Mouse (Mus musculus) limb, embryonic 11.5 days (tissue): ENCODE measurements around the gene Mroh9. TPM values are rescaled to one million over a fixed set of nuclear protein-coding genes. Genes with fewer than 3 reads are reported as not detected.
A peak's percentile ranks its signal among the peaks of the same experiment; 100 is the strongest.

Experiments used
- ATAC-seq: fragments of 200-750 bp; cut with Nextera tagmentation; 2 replicates; pipeline ENCODE4 v1.8.0; 2017; ENCODE audit warnings: low read depth; ENCODE audit not compliant: insufficient number of reproducible peaks, low FRiP score, low TSS enrichment
- DNase-seq: peaks from one replicate; pipeline ENCODE4 v3.0.0-alpha.2; 2015; ENCODE audit warnings: low spot score
- H3K27ac ChIP-seq: fragments of 300-500 bp; sonication (generic); replicated peaks from 2 replicates; pipeline ENCODE4 v1.5.1; 2014; ENCODE audit warnings: low read depth, mild to moderate bottlenecking, low read length
- H3K27me3 ChIP-seq: fragments of 300-500 bp; sonication (generic); 2 replicates; pipeline ENCODE4 v1.6.1; 2014; ENCODE audit warnings: mild to moderate bottlenecking, low read length, mixed read lengths; ENCODE audit not compliant: control insufficient read depth, insufficient read depth
- H3K36me3 ChIP-seq: fragments of 300-500 bp; sonication (generic); 2 replicates; pipeline ENCODE4 v1.6.1; 2014; ENCODE audit warnings: mild to moderate bottlenecking, low read length, moderate library complexity, mixed read lengths; ENCODE audit not compliant: control insufficient read depth, insufficient read depth
- H3K4me1 ChIP-seq: fragments of 300-500 bp; sonication (generic); 2 replicates; pipeline ENCODE4 v1.6.1; 2014; ENCODE audit warnings: low read length, mixed read lengths; ENCODE audit not compliant: control insufficient read depth, insufficient read depth
- H3K4me2 ChIP-seq: fragments of 300-500 bp; sonication (generic); 2 replicates; pipeline ENCODE4 v1.6.1; 2014; ENCODE audit warnings: low read depth, mild to moderate bottlenecking, moderate library complexity; ENCODE audit not compliant: severe bottlenecking
- H3K4me3 ChIP-seq: fragments of 300-500 bp; sonication (generic); 2 replicates; pipeline ENCODE4 v1.5.1; 2014; ENCODE audit warnings: low read depth, low read length
- H3K9ac ChIP-seq: fragments of 300-500 bp; sonication (generic); 2 replicates; pipeline ENCODE4 v1.6.1; 2014; ENCODE audit warnings: mild to moderate bottlenecking, low read length
- H3K9me3 ChIP-seq: fragments of 300-500 bp; sonication (generic); 2 replicates; pipeline ENCODE4 v1.6.1; 2016; ENCODE audit warnings: low read length; ENCODE audit not compliant: control insufficient read depth
- WGBS: fragments of 180-500 bp; shearing (Covaris S2); extraction: QIAGEN DNeasy Blood & Tissue Kit; methylation state at CpG from one replicate; pipeline ENCODE4 v1.1.7; 2014; 5-methylcytosine and 5-hydroxymethylcytosine counted together
- polyA plus RNA-seq: library from polyadenylated mRNA; unstranded; fragments of >200 nt; fragmentation: Nextera tagmentation; extraction: Ambion mirVana; gene quantifications from 2 replicates; pipeline ENCODE4 v1.2.1, GENCODE M21; 2014

The Mroh9 gene
- polyA plus RNA-seq, 1 experiment from 2014 or later: not detected

DNA sequence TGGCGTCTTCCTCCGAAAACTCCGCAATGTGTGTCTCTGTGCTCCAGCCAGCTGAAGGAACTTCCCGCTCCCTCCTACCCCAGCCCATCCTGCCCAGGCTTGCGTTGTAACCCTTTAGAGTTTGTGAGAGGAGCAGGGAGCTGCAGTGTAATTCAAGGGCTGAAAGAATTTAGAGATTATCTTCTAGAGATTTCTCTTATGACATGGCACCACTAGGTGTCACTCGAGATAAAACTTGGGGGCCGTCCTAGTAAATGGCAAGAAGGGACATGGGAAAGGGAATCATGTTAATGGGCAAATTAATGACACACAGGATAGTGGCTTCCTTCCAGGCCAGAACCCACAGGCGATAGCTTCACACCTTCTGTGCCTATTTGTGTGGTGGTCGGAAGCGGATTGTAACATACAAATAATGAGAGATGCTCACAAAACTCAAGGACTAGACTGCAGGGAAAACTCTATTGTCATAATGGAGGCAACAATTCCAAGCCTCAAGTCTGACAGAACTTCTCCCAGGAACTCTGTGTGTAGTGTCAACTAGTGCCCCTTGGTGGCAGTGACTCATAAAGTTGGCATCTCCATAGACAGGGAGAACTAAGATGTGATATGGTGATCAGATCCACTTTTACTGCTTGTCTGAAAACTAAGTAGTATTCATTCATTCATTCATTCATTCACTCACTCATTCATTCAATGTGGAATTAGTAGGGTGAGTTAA is 6.1 kb upstream of the Mroh9 start:
- ATAC-seq: no peak
- Histone ChIP-seq H3K4me3 (no peak overlapping the region), H3K9me3 (no peaks in the 10 kb centered on the region), H3K4me2 (no peak overlapping the region), H3K4me1 (no peaks in the 10 kb centered on the region), H3K36me3 (no peaks in the 10 kb centered on the region), H3K27me3 (no peaks in the 10 kb centered on the region), H3K27ac (no peak overlapping the region), H3K9ac (no peak overlapping the region)
- WGBS: 51% methylated on average over 10 of the region's 10 CpGs
- peak; percentile 51 for DNase-seq

DNA sequence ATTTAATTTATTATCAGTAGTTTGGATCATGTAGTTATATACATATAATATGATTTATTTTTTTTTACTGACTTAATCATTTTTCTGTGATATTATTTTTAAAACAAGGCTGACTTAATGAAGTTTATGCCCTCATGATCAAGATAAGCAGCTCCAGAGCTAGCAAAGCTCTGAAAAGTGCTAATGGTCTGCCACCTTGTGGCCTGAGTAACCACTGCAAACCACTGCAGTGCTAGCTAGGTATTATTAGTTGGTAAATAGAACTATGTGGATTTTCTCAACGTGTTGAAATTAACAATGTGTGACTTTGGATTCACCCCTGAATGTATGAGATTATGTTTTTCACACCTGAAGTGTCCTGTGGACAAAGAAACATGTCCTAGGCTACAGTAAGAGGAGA is 15.0 kb downstream of the Mroh9 start:
- Histone ChIP-seq H3K27me3 (no peaks in the 10 kb centered on the region), H3K36me3 (no peaks in the 10 kb centered on the region), H3K9ac (no peak overlapping the region), H3K4me1 (no peaks in the 10 kb centered on the region), H3K4me2 (no peak overlapping the region), H3K27ac (no peak overlapping the region), H3K9me3 (no peaks in the 10 kb centered on the region), H3K4me3 (no peak overlapping the region)
- DNase-seq: peak; percentile 68
- WGBS: 3% methylated on average over 1 of the region's 1 CpGs
- no peak for ATAC-seq

DNA sequence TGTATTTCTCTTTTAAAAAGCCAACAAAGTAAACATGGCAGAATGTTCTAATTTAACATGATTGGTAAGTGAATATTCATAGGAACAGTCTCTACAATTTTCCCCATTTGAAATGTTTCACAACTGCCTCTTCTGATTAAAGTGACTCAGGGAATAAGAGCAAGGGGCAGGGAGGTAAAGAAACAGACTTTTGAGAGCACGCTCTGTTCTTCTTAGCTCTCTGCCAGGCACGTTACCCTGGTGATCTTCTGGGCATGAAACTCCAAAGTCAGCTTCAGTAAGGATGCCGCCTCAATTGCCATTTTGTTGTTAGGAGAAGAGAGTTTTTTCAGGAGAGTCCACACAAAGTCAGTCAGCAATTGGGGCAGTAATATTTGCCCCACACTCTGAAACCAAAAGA is 25.1 kb downstream of the Mroh9 start:
- H3K4me3 ChIP-seq: no peak overlapping the region
- ATAC-seq (no peak), DNase-seq (no peak)
- no peak overlapping the region for H3K4me2 ChIP-seq
- no peak overlapping the region for H3K9ac ChIP-seq
- H3K27me3 ChIP-seq: no peaks in the 10 kb centered on the region
- 91% methylated on average over 3 of the region's 3 CpGs for WGBS
- H3K4me1 ChIP-seq: no peaks in the 10 kb centered on the region
- no peaks in the 10 kb centered on the region for H3K9me3 ChIP-seq
- H3K27ac ChIP-seq: no peak overlapping the region
- no peaks in the 10 kb centered on the region for H3K36me3 ChIP-seq

DNA sequence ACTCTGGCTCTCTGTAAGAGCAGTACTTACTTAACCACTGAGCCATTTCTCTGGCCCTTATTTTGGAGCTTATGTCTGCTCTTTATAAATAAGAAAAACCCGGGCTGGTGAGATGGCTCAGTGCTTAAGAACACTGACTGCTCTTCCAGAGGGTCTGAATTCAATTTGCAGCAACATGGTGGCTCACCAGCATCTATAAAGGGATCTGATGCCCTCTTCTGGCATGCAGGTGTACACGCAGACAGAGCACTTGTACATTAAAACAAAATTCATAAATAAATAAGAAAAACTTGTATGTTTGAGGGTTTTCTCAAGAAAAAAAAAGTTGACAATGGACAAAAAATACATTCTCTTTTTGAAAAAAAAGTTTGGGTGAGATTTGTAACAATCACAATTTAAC is 28.1 kb downstream of the Mroh9 start:
- no peak overlapping the region for H3K4me2 ChIP-seq
- no peaks in the 10 kb centered on the region for H3K9me3 ChIP-seq
- no peaks in the 10 kb centered on the region for H3K36me3 ChIP-seq
- H3K9ac ChIP-seq: no peak overlapping the region
- no peak for DNase-seq
- no peaks in the 10 kb centered on the region for H3K27me3 ChIP-seq
- no peaks in the 10 kb centered on the region for H3K4me1 ChIP-seq
- no peak overlapping the region for H3K4me3 ChIP-seq
- no peak for ATAC-seq
- 47% methylated on average over 2 of the region's 2 CpGs for WGBS
- no peak overlapping the region for H3K27ac ChIP-seq

DNA sequence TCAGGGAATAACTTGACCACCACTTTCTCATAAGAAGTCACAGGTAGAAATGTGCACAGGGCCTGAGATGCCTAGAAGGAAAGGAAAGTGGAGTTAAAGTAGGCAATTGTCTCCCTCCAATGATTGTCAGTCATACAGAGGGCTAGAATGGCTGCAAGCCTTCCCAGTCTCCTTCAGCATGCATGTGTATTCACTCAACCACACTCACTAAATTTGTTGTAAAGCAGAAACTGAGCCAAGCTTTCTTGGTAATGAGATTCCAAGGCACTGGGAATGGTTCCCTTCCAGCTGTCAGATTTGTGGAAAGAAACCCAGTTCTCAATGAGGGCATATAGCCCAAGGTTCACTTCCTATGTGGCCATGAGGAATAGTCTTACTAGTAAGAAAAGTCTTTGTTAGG is 29.8 kb downstream of the Mroh9 start:
- H3K4me2 ChIP-seq: no peak overlapping the region
- DNase-seq: no peak
- no peaks in the 10 kb centered on the region for H3K9me3 ChIP-seq
- no peak overlapping the region for H3K4me3 ChIP-seq
- H3K4me1 ChIP-seq: no peaks in the 10 kb centered on the region
- ATAC-seq: no peak
- H3K27me3 ChIP-seq: no peaks in the 10 kb centered on the region
- H3K36me3 ChIP-seq: no peaks in the 10 kb centered on the region
- H3K27ac ChIP-seq: no peak overlapping the region
- no peak overlapping the region for H3K9ac ChIP-seq

DNA sequence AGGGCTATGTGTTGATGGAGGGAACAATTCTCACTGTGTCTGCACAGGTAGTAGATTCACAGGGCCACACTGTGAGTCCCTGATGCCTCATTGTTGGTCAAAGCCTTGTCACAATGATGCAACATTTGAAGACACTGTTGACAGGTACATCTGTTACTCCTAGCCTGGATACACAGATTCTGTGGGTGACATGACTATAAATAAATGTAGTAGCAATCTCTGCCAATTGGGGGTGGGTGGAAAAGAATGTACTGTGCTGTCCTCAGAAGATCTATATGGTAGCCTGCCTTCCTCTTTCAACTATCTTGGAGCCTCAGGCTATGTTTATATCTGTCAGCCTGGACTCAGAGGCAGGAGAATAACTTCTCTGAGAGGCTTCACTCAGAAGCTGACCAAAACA is 62.4 kb downstream of the Mroh9 start:
- Histone ChIP-seq H3K36me3 (no peaks in the 10 kb centered on the region), H3K27ac (no peak overlapping the region), H3K9me3 (no peaks in the 10 kb centered on the region), H3K4me1 (no peaks in the 10 kb centered on the region), H3K4me2 (no peak overlapping the region), H3K4me3 (no peak overlapping the region), H3K9ac (no peak overlapping the region), H3K27me3 (no peaks in the 10 kb centered on the region)
- DNase-seq (no peak), ATAC-seq (no peak)

DNA sequence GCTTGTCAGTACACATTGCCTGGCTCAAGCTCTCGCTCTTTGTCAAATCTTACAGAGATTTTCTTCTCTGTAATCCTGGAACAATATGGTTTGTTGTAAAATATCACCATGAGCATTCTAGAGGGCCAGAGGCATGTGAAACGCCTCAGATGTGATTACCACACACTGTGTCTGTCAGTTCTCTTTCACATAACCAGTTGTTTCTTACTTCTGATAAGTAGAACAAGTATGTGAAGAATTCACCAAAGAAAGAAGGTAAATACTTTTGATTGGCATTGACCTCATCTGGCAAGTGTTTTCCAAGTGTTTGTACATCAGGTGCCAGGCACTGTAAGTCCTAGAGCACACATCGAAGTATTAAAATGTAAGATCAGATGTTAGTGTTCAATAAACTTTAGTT is 76.2 kb downstream of the Mroh9 start:
- Histone ChIP-seq H3K4me3 (no peak overlapping the region), H3K36me3 (no peaks in the 10 kb centered on the region), H3K27me3 (no peaks in the 10 kb centered on the region), H3K4me1 (no peaks in the 10 kb centered on the region), H3K9me3 (no peaks in the 10 kb centered on the region), H3K4me2 (no peak overlapping the region), H3K27ac (no peak overlapping the region), H3K9ac (no peak overlapping the region)
- DNase-seq (no peak), ATAC-seq (no peak)
- WGBS: 74% methylated on average over 3 of the region's 3 CpGs

DNA sequence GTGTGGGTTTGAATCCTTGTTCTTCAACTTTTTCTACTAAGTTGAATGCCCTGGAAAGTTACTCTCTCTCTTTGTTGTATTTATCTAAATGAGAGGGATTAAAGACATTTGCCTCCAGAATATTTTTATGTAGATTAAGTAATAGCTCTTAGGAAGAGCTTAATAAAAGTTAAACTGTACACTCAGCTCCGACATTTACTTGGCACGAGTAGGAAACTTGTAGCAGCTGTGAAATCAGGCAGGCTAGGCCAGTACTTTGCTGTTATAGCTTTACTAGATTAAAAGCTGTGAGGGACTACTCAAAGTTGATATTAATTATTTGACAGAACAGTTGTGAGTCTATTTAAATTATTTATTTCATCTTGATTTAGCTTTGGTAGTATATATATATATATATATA is 82.0 kb downstream of the Mroh9 start:
- no peak overlapping the region for H3K4me2 ChIP-seq
- no peak overlapping the region for H3K9ac ChIP-seq
- 92% methylated on average over 2 of the region's 2 CpGs for WGBS
- no peaks in the 10 kb centered on the region for H3K9me3 ChIP-seq
- no peaks in the 10 kb centered on the region for H3K27me3 ChIP-seq
- no peak overlapping the region for H3K27ac ChIP-seq
- no peak for DNase-seq
- H3K36me3 ChIP-seq: no peaks in the 10 kb centered on the region
- H3K4me1 ChIP-seq: no peaks in the 10 kb centered on the region
- no peak overlapping the region for H3K4me3 ChIP-seq
- ATAC-seq: no peak

DNA sequence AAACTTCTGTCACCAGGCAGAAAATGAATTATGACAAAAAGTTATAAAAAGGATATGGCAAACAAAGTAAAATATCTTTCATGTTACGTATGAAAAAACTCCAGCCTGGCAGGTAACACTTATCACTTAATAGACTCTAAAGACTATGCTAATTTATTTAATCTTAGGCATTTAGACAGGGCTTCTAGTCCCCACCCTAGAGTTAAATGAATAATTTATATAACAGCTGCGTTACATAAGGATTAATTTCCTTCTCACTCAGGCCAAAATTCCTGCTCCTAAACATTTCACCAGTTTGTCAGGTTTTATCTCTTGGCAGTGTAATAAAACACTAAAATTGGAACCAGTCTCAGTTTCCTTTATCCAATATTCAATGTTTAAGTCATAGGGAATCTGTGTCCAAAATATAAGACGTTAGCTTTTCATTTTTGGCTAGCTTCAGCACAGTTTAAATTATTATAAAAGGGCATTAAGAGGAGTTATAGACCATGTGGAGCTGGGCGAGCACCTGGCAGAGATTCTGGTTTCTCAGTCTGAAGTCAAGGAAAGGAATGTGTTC is 84.1 kb downstream of the Mroh9 start:
- Histone ChIP-seq H3K27me3 (no peaks in the 10 kb centered on the region), H3K27ac (no peak overlapping the region), H3K4me2 (no peak overlapping the region), H3K36me3 (no peaks in the 10 kb centered on the region), H3K4me1 (no peaks in the 10 kb centered on the region), H3K9me3 (no peaks in the 10 kb centered on the region), H3K4me3 (no peak overlapping the region), H3K9ac (no peak overlapping the region)
- no peak for ATAC-seq
- DNase-seq: no peak
- 77% methylated on average over 4 of the region's 4 CpGs for WGBS
